Mouse (Mus musculus): ENCODE data around the gene Bmf.
A peak's percentile ranks its signal among the peaks of the same experiment; 100 is the strongest.

Bmf gene

DNA sequence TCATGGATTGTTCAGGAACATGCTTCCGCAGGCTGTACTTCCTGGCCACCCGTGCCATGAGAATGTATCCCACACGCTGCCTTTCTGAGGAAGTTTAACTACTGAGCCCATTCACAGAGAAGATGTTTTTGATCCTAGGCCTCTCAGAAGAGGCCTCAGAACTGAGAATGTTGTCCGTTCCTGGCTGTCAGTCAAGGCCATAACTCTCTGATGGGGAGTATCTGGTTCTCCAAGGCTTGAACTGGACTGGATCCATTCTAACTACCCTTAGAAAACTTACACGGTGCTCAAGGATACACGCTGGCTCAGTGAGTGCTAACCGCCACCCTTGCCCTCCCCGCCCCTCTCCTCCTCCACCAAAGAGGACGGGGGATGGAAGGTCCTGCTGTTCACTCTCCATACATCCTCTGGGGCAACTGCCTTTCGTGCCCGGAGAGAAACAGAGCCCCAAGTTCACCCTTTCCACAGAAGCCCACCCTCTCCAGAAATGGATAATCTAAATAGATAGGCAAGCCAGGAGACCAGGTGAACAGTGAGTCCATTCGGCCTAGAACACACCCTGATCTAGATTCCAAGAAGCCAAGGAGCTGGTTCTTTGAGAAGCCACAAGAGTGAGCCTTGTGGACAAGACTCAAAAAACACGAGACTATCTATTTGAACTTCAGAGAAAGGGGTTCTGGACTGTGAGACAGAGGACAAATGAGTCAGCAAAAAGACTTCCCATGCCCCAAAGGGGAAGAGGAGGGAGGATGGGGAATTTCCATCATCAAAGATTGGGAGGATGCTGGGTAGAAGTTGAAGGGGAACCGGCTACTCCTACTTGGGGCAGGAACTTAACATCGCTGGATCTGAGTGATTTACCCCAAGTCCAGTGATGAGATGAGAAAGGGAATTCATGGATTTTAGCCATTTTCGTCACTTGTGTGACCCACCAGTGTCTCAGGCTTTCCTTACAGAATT is 36.8 kb downstream of the Bmf start:
- DNase-seq (ENCODE audit: low read depth, low spot score), result no peak

DNA sequence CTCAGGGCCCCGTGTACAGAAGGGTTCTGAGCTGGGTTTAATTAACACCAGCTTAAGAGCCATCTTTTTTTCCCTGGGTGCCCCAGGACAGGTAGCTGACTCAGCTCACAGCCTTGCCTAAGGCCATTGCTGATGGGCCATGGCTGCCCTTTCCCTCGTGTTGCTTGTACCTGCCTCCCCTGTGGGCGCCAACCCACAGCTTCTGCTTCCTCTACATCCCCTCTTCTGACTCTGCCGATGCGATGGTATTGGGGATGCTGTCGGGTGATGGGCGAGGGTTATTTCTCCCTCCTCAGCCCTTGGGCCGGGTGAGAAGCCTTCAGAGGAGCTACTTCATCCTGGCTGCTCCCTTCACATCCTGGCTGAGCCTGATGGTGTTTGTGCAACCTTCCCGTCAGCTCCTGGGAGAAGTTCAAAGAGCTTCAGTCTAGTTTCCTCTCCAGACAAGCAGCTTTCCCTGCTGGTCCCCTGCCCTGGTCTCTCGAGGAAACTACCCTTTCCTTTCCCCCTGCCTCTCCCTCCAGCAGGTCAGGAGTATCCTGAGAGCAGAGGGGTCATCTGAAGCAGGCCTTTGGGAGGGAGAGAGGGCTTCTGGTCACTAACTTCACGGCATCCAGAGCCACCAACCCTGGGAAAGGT is 37.6 kb downstream of the Bmf start:
- DNase-seq (ENCODE audit: low read depth, low spot score), result no peak

DNA sequence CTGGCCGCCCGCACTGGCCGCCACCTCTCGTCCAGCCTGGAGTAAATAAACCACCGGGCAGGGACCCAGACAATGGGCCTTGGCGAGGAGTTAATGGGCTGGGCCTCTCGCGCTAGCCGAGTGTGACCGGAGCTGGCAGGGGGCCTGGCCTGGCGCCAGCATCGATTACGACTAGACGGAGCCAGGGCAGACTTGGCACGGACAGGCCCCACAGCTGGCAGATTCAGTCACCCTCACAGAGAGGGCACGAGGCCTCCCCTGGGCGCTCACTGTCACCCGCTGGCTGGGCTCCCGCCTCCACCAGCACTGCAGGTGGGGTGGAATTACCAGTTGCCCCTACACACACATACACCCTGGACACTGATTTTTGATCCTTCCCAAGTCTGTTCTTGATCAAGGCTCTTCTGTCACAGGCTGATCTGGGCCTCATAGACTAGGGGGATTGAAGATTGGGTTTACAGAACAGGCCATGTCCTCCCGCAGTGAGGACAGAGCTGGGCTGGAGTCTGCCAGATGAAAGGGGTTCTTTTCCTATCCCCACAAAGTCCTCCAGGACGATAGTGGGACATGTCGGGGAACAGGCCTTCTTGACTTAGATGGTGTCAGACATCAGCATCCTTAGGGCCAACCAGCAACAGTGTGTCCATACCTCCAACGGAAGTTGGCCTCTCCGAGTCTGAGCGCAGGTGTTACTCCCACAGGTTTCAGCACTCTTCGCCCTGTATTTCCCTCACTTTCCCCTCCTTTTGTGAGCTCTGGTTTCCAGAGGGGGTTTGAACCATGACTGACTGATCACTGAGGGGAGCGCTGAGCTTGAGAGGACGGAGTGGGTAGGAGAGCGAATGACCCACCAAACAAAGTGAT is 38.8 kb downstream of the Bmf start:
- no peak for DNase-seq (ENCODE audit: low read depth, low spot score)

DNA sequence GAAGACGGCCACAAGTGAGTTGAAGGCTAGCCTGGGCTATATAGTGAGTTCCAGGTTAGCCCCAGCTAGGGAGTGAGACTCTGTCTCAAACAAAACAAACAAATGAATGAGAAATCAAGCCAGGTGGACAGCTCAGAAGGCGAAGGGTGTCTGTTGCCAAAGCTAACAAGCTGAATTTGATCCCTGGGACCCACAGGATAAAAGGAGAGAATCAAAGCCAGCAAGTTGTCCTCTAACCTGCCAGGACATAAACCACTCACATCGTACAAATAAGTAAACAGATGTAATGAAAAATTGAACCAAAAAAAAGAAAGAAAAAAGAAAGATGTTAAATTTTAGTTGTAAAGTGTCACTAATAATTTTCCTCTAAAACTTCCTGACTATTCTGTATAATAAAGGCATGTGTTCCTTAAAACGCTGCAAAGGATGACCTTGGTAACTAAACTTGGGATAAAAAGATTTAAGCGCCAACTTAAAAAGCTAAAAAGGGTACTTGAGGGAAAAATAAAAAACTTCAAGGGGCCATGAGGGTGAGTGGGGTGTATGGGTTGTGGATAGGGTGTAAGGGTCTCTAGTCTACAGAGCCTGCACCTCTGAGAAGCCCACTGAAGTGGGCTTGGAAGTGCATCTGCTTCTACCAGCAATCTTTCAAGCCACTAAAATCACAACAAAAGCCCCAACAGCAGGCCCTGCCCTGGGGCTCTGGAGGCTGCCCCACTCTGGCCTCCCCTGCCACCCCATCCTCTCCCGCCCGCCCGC is 39.6 kb downstream of the Bmf start:
- DNase-seq (ENCODE audit: low read depth, low spot score), result no peak

DNA sequence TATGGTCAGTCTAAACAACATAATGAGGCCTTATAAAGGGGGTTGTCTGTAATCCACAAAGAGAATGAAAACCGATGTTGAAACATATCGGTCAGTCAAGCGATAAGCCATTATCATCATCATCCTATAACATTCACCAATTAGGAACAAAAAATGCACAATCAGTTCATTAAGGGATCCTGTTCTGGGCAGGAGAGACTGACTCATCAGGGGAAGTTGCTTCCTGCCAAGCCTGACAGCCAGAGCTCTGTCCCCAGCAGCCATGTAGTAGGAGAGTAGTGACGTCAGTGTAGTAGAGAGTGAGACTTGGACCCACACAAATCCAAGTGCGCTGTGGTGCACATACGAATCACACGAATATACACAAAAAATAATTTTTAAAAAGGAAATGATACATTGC is 42.4 kb downstream of the Bmf start:
- no peak for DNase-seq (ENCODE audit: low read depth, low spot score)

DNA sequence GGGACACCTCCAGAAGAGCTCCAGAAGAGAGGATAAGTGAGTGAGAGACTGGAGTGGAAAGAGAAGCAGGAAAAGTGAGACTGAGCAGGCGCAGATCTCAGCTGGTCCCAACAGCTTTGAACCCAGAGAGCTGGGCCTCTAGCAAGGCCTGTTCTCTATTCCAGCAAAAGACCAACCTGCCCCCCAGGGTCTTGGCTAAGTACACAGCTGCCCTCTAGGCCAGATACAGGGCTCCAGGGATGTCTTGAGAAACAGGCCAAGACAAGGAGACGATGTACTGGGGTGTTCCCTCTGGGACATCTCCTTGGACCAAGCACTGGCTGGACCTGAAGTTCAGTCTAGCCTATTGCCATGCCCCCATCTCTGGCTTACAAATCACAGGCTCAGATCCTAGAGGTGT is 49.3 kb downstream of the Bmf start:
- no peak for DNase-seq (ENCODE audit: low read depth, low spot score)

DNA sequence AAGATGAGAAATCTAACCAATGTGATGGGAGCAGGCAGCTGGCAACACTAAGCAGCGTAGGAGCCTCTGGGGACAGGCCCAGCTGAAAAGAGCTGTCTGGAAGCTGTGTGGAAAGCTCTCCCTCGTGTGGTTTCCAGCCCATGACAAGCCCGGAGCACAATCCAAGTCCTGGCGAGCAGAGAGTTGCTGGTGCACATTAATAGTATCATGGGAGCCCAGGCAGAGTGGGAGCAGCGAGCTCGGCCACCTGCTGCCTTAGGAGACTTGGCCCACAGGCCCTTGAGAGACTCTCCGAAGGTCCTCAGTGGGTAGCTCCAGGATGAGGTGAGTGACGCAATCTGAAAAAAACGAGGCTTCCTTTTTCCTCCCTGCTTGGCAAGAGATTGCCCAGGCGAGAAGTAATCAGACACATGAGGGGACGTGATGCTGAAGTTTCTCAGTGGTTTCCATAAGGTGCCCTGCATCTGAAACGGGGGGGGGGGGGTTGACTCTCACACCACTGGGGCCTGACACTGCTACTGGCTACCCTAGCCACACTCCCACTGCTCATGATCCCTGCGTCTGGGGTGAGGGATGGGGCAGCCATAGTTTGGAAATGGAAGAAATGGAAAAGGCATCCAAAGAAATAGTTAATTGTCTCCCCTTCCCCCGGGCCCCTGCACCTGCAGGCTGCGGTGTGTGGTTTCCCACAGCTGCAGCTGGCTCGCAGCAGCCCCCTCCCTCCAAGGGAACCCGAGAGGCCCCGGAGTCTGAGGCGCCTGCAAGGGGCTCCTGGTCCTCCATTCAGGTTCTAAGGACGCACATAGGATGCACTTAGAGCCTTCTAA is 50.1 kb downstream of the Bmf start:
- DNase-seq (ENCODE audit: low read depth, low spot score), result no peak

DNA sequence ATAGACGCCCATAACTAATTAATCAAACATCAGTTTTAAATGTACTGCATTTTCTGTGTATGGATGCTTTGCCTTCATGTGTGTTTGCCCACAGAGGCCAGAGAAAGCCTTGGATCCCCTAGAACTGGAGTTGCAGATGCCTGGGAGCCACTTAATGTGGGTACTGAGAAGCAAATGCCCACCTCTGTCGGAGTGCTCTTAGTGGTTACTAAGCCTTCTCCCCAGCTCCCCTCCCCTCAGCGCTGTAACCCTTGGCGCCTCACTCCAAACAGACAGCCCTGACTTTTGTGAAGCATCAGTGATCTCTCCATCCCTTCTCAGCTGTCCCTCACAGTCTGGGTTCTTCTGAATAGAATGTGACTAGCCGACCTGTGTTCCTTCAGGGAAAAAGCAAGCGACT is 51.0 kb downstream of the Bmf start:
- no peak for DNase-seq (ENCODE audit: low read depth, low spot score)

DNA sequence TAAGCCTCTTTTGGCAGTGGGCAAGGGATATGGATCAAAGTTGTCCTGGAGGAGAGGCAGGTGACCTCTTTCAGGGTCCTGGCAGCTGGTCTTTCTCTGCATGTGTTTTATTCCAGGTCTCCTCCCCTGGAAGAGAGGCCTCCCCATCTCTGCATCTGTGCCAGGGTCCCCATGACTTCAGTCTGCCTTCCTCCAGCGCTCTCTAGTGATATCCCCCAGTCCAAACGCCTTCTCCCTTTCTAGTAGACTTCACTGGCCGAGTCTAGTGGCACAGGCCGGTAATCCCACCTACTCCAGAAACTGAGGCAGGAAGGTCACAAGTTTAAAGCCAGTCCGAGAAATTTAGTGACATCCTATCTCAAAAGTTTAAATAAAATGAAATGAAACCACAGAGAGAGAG is 51.6 kb downstream of the Bmf start:
- DNase-seq (ENCODE audit: low read depth, low spot score), result no peak

DNA sequence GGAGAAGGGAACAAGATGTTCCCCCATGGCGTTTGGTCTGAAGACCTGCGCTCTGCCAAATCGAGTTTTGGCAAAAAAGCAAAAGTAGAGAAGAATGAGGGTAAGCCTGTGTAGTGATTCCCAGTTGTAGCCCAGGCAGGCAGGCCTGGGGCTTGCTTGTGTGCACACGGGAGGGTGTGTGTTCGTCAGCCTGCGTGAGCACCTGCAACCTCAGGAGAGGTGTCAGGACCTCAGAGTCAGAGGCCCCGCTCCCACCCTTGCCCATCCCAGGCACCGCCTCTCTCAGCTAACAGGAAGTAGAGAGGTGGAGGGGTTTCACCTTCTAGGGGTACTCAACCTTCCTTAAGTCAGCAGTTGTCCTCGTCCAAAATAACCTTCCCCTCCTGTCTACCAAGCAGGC is 54.5 kb downstream of the Bmf start:
- DNase-seq (ENCODE audit: low read depth, low spot score), result no peak

DNA sequence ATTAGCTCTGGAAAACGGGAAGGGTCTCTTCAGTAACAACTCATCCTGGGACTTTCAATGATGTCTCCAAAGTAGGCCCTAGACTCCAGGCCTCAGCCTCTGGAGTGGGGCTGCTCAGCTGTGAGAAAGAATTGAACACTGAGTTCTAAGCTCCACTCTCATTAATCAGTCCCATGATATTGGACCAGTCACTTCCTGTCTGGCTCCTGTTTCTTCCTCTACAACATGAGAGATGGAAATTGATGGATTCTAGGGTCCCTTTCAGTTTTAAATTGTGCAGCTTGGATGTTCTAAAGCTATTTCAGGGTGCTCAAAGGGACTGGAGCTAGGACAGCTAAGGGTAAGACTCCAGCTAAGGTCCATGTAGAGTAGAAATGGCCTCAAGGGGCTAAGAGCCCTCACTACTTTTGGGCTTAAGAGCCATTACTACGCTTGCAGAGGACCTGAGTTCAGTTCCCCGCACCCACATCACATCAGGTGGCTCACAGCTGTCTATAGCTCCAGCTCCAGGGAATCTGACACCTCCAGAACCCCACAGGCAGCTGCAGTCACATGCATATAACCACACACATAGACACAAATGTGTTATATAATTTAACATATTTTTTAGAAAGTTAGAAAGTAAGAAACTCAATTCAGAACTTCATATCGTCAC is 57.6 kb downstream of the Bmf start:
- no peak for DNase-seq (ENCODE audit: low read depth, low spot score)

DNA sequence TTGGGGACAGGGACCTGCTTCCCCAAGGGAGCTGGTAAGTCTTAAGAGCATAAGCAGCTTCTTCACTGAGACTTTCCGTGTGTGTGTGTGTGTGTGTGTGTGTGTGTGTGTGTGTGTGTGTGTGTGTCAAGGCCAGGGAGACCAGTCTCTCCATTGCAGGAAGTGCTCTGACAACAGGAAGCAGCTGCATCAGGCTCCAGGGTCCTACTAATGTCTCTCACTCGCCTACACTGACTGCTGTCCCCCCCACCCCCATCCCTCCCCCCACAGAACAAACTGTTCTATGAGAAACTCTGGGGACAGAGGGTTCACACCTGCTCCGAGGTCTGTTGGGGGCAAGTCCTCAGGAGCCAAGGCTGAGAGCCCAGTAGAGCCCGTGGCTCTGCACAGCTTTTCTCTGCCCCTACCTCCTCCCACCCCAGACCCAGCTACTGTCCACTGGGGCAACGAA is 58.2 kb downstream of the Bmf start:
- no peak for DNase-seq (ENCODE audit: low read depth, low spot score)

DNA sequence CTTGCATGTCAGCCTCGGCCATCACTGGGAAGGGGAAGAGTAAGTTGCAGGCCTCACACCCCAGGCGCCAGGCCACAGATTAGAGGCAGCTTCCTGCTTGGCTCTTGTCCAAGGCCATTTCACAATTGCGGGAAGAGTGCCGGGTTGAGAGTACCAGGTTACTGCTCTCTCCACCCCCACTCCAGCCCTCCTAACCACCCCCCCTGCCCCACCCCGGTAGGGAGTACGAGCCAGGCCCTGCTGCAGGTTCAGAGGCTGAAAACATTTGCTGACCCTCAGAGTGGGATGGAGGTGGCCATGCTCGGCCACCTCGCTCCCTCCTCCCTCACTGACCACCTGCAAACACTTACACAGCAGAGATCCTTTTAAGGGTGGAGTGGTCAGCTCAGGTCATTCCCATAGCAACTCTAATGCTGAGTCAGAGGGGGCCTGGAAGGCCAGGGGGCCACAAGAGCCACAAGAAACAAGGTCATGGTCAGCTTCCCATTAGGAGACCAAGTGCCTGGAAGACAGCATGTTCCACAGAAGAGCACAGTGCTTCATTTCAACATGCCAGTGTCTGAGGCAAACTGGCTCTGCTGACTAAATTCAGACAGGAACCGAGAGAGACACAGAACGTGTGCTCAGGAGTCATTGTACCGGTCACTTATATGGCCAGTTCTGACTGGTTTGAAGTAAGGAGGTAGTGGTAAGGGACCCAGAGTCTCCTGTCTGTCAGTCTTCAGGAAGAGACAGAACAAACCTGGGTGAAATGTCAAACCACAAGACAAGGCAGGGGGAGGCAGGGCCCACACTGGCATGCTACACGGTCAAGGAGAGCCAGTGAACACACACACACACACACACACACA is 59.0 kb downstream of the Bmf start:
- no peak for DNase-seq (ENCODE audit: low read depth, low spot score)

DNA sequence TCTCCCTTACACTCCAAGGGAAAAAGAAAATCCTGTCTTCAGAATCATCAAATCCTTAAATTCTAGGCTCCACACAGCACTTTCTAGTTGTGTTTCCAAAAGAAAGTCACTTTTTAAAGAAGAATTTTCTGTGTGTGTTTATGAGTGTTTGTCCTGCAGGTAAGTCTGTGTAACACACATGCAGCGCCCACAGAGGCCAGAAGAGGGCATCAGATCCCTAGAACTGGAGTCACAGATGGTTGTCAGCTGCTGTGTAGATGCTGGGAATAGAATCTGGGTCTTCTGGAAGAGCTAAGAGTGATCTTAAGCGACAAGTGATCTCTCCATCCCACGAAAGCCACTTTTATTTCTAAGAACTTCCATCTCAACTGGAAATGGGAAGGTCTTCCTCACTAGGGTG is 61.7 kb downstream of the Bmf start:
- DNase-seq (ENCODE audit: low read depth, low spot score), result no peak

DNA sequence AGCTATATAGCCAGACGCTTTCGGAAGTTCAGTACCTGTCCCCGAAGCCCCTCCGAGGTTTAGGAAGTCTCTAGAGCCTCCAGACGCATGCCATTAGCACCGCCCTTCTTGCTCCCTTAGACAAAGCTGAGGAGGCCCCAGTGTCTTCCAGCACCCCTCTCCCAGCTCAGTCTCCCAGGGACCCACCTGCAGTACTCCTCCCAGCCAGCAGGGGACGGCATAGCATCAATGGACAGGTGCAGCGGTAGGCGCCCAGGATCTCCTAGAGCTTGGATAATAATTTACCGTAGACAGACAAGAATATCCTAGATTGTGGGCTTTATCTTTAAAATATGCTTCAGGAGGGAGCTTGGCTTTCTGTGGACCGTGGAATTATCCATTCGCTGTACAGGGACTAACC is 62.6 kb downstream of the Bmf start:
- DNase-seq (ENCODE audit: low read depth, low spot score), result peak; percentile 62

DNA sequence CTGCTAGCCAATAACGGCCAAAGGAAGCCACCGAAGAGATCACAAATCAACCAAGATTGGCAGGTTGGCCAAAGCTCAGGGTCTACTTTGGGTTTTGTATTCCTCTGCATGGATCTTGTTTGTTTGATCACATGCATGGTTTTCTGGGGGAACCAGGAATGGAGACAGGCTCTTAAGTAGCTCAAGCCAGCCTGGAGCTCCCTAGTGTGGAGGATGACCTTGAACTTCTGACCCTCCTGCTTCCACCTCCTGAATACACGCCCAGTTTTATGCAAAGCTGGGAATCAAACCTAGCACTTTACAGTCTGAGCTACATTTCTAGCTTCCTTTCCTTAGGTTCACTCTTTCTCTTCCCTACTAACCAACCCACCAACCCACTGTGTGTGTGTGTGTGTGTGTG is 64.1 kb downstream of the Bmf start:
- DNase-seq (ENCODE audit: low read depth, low spot score), result peak; percentile 40

DNA sequence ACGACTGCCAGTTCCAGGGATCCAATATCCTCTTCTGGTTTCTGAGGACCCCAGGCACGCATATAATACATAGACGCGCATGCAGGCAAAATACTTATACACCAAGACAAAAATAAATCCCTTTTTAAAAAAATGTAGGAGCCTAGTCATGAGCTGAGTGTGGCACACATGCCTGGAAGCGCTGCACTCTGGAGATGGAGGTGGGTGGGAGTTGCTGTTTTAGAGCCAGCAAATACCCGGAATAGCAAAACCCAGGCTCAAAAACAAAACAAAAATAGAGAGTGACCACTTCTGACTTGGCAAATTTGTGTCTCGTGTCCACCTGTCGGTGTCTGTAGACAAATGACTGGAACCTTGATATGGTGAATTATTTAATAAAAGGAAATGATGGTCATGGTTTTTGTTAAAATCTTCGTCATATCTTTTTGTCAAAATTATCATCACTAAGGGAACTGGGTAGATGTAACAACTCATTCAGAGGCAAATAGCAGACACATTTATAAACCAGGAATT is 65.0 kb downstream of the Bmf start:
- no peak for DNase-seq (ENCODE audit: low read depth, low spot score)

DNA sequence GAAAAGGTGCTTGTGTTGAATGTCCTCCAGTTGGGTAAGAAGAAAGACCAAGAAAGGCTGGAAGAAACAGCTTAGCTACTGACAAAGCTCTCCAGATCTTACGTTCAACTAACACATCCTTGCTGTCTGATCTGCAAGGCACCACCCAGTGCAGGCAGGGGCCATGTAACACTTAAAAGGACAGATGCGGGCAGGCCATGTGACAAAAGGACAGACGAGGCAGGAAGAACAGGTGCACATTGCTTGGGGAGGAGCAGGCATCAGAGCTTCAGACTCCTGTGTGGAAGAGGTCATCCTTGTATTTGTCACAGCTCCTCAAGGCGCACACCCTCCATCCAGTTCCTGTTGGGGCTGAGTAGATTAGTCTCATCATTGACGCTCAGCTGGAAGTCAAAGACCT is 66.5 kb downstream of the Bmf start:
- DNase-seq (ENCODE audit: low read depth, low spot score), result no peak

DNA sequence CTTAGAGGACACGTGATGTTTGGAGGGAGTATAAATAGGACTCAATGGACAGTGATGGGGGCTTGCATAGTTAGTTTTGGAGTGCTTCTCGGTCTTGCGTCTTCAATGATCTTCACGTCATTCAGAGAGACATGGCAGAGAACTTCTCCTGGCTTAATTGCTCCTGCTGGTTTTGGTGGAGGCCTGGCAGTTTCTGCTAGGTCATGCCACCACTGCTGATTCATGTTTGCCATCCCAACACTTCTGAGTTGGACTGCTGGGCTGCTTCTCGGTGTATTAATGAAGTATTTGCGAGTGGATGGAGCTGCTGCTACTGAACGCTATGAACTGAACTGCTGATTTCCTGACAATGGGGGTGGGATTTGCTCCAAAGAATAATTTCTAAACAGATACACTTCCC is 68.6 kb downstream of the Bmf start:
- no peak for DNase-seq (ENCODE audit: low read depth, low spot score)

All from WW6 (cell line).